In genomic region chr10:14531090-14531489, GRCm38 (mm10) we compare ENCODE assay signal across 20 mouse cellular contexts. TPM values are rescaled to one million over a fixed set of nuclear protein-coding genes. Genes with fewer than 3 reads are reported as not detected.
A peak's percentile ranks its signal among the peaks of the same experiment; 100 is the strongest.
DNase-seq lines count a peak whose midpoint lies in the region; ATAC-seq and TF ChIP-seq lines count a peak whose summit lies in the region.
"Had no signal": no experiment of that assay in that cellular context is flagged by ENCODE, and none has a peak within 500 bp of the region (broad histone marks: within the 10 kb centered on the region; RNA-seq: fewer than 3 reads in every experiment).

No protein-coding gene starts in this region.

- no peaks in the 10 kb centered on the region for H3K4me1 ChIP-seq in heart, embryonic 11.5 days (ENCODE audit: control insufficient read depth, insufficient read depth, low read length)
- no peaks in the 10 kb centered on the region; the same call in 1 of the 2 replicates for H3K4me1 ChIP-seq in lung, postnatal 0 days (ENCODE audit: insufficient read depth, low read depth, low read length)
- no peaks in the 10 kb centered on the region; the same call in 1 of the 2 replicates for H3K4me1 ChIP-seq in lung, adult 2 months (ENCODE audit: control insufficient read depth, insufficient read depth, low read length)
- H3K4me1 ChIP-seq in intestine, embryonic 16.5 days (ENCODE audit: control insufficient read depth, insufficient read depth, low read length) = no peaks in the 10 kb centered on the region
- no peaks in the 10 kb centered on the region for H3K4me1 ChIP-seq in hindbrain, postnatal 0 days (ENCODE audit: insufficient read depth, low read length)
- H3K4me1 ChIP-seq: embryonic facial prominence, embryonic 15.5 days; forebrain, embryonic 12.5 days; limb, embryonic 13.5 days; midbrain, embryonic 15.5 days; neural tube, embryonic 13.5 days had no signal

- no peak overlapping the region for H3K27ac ChIP-seq in heart, embryonic 11.5 days (ENCODE audit: low read depth, low read length)
- 0 out of 2 replicates have a peak overlapping the region, but pooled peaks have one; percentile 10 for H3K27ac ChIP-seq in lung, postnatal 0 days (ENCODE audit: low read length)
- H3K27ac ChIP-seq in intestine, embryonic 16.5 days (ENCODE audit: low read length) = no peak overlapping the region
- H3K27ac ChIP-seq in hindbrain, postnatal 0 days = no peak overlapping the region
- H3K27ac ChIP-seq: embryonic facial prominence, embryonic 15.5 days; forebrain, embryonic 12.5 days; limb, embryonic 13.5 days; lung, embryonic 15.5 days; midbrain, embryonic 15.5 days; neural tube, embryonic 13.5 days had no signal

- no peak for TF ChIP-seq POLR2A in lung, adult 2 months (IDR thresholded peaks at IDR 0.05; ENCODE audit: borderline replicate concordance, extremely low read depth, low read depth, low read length)

- no peaks in the 10 kb centered on the region for H3K9me3 ChIP-seq in heart, embryonic 11.5 days (replicated peaks; ENCODE audit: control insufficient read depth, low read length)
- H3K9me3 ChIP-seq in lung, postnatal 0 days (ENCODE audit: low read length) = no peaks in the 10 kb centered on the region
- no peaks in the 10 kb centered on the region for H3K9me3 ChIP-seq in intestine, embryonic 16.5 days (ENCODE audit: control insufficient read depth, low read length)
- H3K9me3 ChIP-seq in hindbrain, postnatal 0 days (ENCODE audit: low read length) = no peaks in the 10 kb centered on the region
- H3K9me3 ChIP-seq: embryonic facial prominence, embryonic 15.5 days; forebrain, embryonic 12.5 days; limb, embryonic 13.5 days; lung, embryonic 15.5 days; midbrain, embryonic 15.5 days; neural tube, embryonic 13.5 days had no signal

- H3K27me3 ChIP-seq in heart, embryonic 11.5 days (ENCODE audit: control insufficient read depth, insufficient read depth, low read length) = no peaks in the 10 kb centered on the region
- no peaks in the 10 kb centered on the region for H3K27me3 ChIP-seq in lung, postnatal 0 days (replicated peaks; ENCODE audit: insufficient read depth, low read length)
- H3K27me3 ChIP-seq in splenic B cell, adult 2 months (ENCODE audit: control insufficient read depth, insufficient read depth, low read length, poor library complexity, severe bottlenecking) = no peaks in the 10 kb centered on the region
- H3K27me3 ChIP-seq in intestine, embryonic 16.5 days (replicated peaks; ENCODE audit: control insufficient read depth, insufficient read depth, low read length) = no peaks in the 10 kb centered on the region
- no peaks in the 10 kb centered on the region for H3K27me3 ChIP-seq in hindbrain, postnatal 0 days (ENCODE audit: insufficient read depth, low read length)
- H3K27me3 ChIP-seq: embryonic facial prominence, embryonic 15.5 days; forebrain, embryonic 12.5 days; limb, embryonic 13.5 days; lung, embryonic 15.5 days; midbrain, embryonic 15.5 days; neural tube, embryonic 13.5 days had no signal

- no peak overlapping the region for H3K9ac ChIP-seq in heart, embryonic 11.5 days (ENCODE audit: low read depth, low read length)
- no peak overlapping the region for H3K9ac ChIP-seq in lung, postnatal 0 days (replicated peaks; ENCODE audit: low read depth)
- H3K9ac ChIP-seq in intestine, embryonic 16.5 days (ENCODE audit: low read depth, low read length) = no peak overlapping the region
- H3K9ac ChIP-seq in hindbrain, postnatal 0 days (replicated peaks; ENCODE audit: low read length) = no peak overlapping the region
- H3K9ac ChIP-seq: embryonic facial prominence, embryonic 15.5 days; forebrain, embryonic 12.5 days; limb, embryonic 13.5 days; lung, embryonic 15.5 days; midbrain, embryonic 15.5 days; neural tube, embryonic 13.5 days had no signal

- no peak for TF ChIP-seq CTCF in lung, postnatal 0 days (IDR thresholded peaks at IDR 0.05)
- TF ChIP-seq CTCF in lung, adult 2 months (IDR thresholded peaks at IDR 0.05; ENCODE audit: insufficient read depth, low read length) = no peak
- no peak for TF ChIP-seq CTCF in hindbrain, postnatal 0 days (IDR thresholded peaks at IDR 0.05; ENCODE audit: low read depth)

- no peaks in the 10 kb centered on the region for H3K36me3 ChIP-seq in heart, embryonic 11.5 days (ENCODE audit: control insufficient read depth, insufficient read depth, low read length)
- H3K36me3 ChIP-seq in lung, postnatal 0 days (ENCODE audit: insufficient read depth, low read length) = no peaks in the 10 kb centered on the region
- no peaks in the 10 kb centered on the region for H3K36me3 ChIP-seq in splenic B cell, adult 2 months (ENCODE audit: control insufficient read depth, insufficient read depth, low read length, poor library complexity, severe bottlenecking)
- H3K36me3 ChIP-seq in intestine, embryonic 16.5 days (ENCODE audit: control insufficient read depth, insufficient read depth, low read length) = no peaks in the 10 kb centered on the region
- H3K36me3 ChIP-seq in hindbrain, postnatal 0 days (ENCODE audit: insufficient read depth, low read length) = no peaks in the 10 kb centered on the region
- H3K36me3 ChIP-seq: embryonic facial prominence, embryonic 15.5 days; forebrain, embryonic 12.5 days; limb, embryonic 13.5 days; midbrain, embryonic 15.5 days; neural tube, embryonic 13.5 days had no signal

- no peak overlapping the region for H3K4me3 ChIP-seq in heart, embryonic 11.5 days (ENCODE audit: low read depth, low read length)
- no peak overlapping the region for H3K4me3 ChIP-seq in lung, postnatal 0 days (ENCODE audit: low read depth, low read length)
- no peak overlapping the region for H3K4me3 ChIP-seq in lung, adult 2 months (replicated peaks; ENCODE audit: extremely low read depth, low read depth, low read length)
- H3K4me3 ChIP-seq in intestine, embryonic 16.5 days (ENCODE audit: low read length) = no peak overlapping the region
- no peak overlapping the region for H3K4me3 ChIP-seq in hindbrain, postnatal 0 days (ENCODE audit: low read length)
- H3K4me3 ChIP-seq: embryonic facial prominence, embryonic 15.5 days; forebrain, embryonic 12.5 days; limb, embryonic 13.5 days; lung, embryonic 15.5 days; midbrain, embryonic 15.5 days; neural tube, embryonic 13.5 days had no signal

- H3K4me2 ChIP-seq in heart, embryonic 11.5 days = no peak overlapping the region
- no peak overlapping the region for H3K4me2 ChIP-seq in lung, postnatal 0 days (replicated peaks; ENCODE audit: low read depth, low read length)
- no peak overlapping the region for H3K4me2 ChIP-seq in intestine, embryonic 16.5 days (ENCODE audit: low read depth, low read length)
- H3K4me2 ChIP-seq in hindbrain, postnatal 0 days (ENCODE audit: low read depth, low read length) = no peak overlapping the region
- H3K4me2 ChIP-seq: embryonic facial prominence, embryonic 15.5 days; forebrain, embryonic 12.5 days; limb, embryonic 13.5 days; lung, embryonic 15.5 days; midbrain, embryonic 15.5 days; neural tube, embryonic 13.5 days had no signal

- WGBS in heart, embryonic 11.5 days (ENCODE audit: insufficient replicate concordance) = 73% methylated on average over 3 of the region's 3 CpGs
- 61% methylated on average over 3 of the region's 3 CpGs for WGBS in lung, postnatal 0 days
- 63% methylated on average over 3 of the region's 3 CpGs for WGBS in lung, adult 2 months
- 78% methylated on average over 3 of the region's 3 CpGs for WGBS in intestine, embryonic 16.5 days
- WGBS in hindbrain, postnatal 0 days = 90% methylated on average over 3 of the region's 3 CpGs

- no peak for TF ChIP-seq EP300 in lung, postnatal 0 days (IDR thresholded peaks at IDR 0.05)

- DNase-seq in heart, adult 8-10 months (ENCODE audit: low spot score) = peak; percentile 29
- peak; percentile 58 for DNase-seq in lung, postnatal 0 days (ENCODE audit: low spot score)
- no peak for DNase-seq in lung, adult 2 months
- peak; percentile 35 for DNase-seq in lung, postnatal 10 days
- DNase-seq in splenic B cell, adult 2 months (ENCODE audit: low read depth, low spot score) = peak; percentile 1
- no peak for DNase-seq in hindbrain, postnatal 0 days (ENCODE audit: low spot score)
- DNase-seq: adrenal gland, postnatal 25 days; cerebellum, adult 9-10 months; kidney, adult 2 months; right cerebral cortex, postnatal 4 days; thymus, adult 18-20 months had no signal

- ATAC-seq in heart, embryonic 11.5 days (replicated peaks; ENCODE audit: insufficient number of reproducible peaks, low FRiP score, low TSS enrichment) = no peak
- ATAC-seq in lung, postnatal 0 days = peak; percentile 74
- no peak for ATAC-seq in intestine, embryonic 16.5 days
- ATAC-seq in hindbrain, postnatal 0 days = no peak
- ATAC-seq: hindbrain, embryonic 16.5 days; midbrain, embryonic 15.5 days had no signal

RNA-seq across cellular contexts. Expression of gene Adgrg6, which starts 14.4 kb away (rescaled TPM):
- total RNA-seq in heart, adult 8-10 months (2022) = 1 to 10 TPM; 1.9 to 3.8 (median 2.0) TPM
- 23.8 and 25.9 TPM in 2 replicates for polyA plus RNA-seq in heart, embryonic 11.5 days (2014; fragmentation: Nextera tagmentation; extraction: Ambion mirVana)
- polyA plus RNA-seq in lung, postnatal 0 days (2015; fragmentation: Nextera tagmentation; extraction: Ambion mirVana) = 22.1 and 28.3 TPM in 2 replicates
- 22.0 and 25.7 TPM in 2 replicates for polyA plus RNA-seq in lung, adult 2 months (2012; rRNA removed)
- 1.4 and 2.0 TPM in 2 replicates for polyA plus RNA-seq in intestine, embryonic 16.5 days (2015; fragmentation: Nextera tagmentation; extraction: Ambion mirVana)
- 5.0 and 6.1 TPM in 2 replicates for total RNA-seq in hindbrain, postnatal 0 days (2014; rRNA removed)
- polyA plus RNA-seq in hindbrain, postnatal 0 days (2015; fragmentation: Nextera tagmentation; extraction: Ambion mirVana) = 2.2 and 2.4 TPM in 2 replicates

Comparison
In these comparisons a context has a peak if more than half of its experiments do, and no peak if none do; other contexts are left out.
1. DNase-seq: peak in heart, adult 8-10 months (single experiment), lung, postnatal 0 days (single experiment), lung, postnatal 10 days (single experiment) and splenic B cell, adult 2 months (single experiment); none in lung, adult 2 months (single experiment) and hindbrain, postnatal 0 days (single experiment).